Mouse (Mus musculus) CD8-positive naive resting alpha-beta T cell, adult 2 months (primary cell): Measurements from ENCODE around the gene St6galnac3.

Source experiments
- DNase-seq, 2 experiments: peaks; one replicate each; pipeline ENCODE4 v3.0.0; 2022; ENCODE audit warnings: low read depth in 2 of 2, low spot score in 2 of 2

Gene St6galnac3

DNA sequence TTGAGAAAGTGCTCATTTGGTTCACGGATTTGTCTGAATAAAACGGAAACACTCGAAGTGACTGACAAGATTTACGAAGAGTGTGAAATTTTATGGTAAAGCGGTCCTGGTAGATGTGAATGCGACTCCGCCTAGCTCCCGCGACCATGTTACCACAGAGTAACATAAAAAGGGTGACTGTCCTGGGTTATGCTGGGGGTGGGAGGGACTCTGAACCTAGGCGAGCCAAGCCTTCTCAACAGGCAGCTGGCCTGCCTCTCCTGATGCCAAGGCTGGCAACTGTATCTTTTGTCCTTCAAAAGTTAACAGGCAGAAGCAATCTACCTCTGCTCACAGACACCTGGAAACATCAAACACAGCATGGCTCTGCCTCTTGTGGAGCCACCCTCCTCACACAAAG lies 9.8 kb upstream of the St6galnac3 start:
- DNase-seq, result no peak

DNA sequence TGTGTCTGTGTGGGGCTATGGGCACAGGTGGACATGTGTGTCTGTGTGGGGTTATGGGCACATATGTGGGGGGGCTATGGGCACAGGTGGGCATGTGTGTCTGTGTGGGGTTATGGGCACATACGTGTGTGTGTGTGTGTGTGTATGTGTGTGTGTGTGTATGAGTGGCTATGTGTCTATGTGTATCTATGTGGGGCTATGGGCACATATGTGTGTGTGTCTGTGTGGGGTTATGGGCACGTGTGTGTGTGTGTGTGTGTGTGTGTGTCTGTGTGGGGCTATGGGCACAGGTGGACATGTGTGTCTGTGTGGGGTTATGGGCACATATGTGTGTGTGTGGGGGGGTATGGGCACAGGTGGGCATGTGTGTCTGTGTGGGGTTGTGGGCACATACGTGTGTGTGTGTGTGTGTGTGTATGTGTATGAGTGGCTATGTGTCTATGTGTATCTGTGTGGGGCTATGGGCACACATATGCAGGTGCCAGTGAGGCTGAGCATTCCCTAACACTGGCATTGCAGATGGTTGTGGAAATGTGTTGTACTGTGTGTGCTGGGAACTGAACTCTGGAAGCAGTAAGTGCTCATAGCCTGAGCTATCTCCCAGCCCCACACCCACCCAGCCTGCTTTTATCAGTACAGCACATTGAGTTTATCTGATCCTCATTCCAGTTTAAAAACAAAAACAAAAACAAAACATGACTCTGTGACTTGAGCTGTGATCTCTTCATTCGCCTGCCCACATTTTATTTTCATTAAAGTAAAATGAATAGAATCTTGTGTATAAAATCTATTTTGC lies 8.6 kb upstream of the St6galnac3 start:
- no peak for DNase-seq

DNA sequence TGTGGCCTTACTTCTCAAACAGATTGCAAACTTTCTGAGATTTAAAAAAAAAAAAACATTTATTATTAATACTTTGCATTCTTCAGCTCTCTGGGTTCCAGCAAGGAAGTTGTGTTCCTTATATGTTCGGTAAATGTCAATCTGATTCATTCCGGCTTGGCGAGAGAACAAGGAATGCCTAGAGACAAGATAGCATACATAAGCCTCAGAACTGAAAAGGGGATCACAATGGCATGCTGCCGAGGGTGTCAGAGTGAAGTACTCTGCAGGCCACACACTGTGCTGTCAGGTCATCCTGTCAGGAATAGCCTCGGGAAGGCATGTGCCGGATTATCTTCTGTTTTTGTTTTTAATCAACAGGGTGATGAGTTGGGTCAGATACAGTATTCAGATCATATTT lies 7.8 kb upstream of the St6galnac3 start:
- no peak for DNase-seq

DNA sequence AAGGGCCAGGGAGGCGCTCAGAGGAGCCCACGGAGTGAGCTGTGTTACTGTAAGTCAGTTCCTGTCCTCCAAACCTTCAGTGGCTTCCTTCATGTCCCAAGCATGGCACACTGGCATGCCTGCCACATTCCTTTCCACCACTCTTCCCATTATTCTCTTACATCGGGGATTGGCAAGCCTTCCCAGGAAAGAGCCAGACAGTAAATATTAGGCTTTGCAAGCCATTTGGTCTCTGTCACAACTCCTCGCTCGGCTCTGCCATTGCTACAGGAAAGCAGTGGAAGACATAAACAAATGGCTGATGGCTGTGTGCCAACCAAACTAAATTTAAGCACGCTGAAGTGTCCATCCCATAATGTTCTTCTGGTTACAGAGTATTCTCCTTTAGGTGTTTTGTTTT lies 7.1 kb upstream of the St6galnac3 start:
- DNase-seq, result no peak

DNA sequence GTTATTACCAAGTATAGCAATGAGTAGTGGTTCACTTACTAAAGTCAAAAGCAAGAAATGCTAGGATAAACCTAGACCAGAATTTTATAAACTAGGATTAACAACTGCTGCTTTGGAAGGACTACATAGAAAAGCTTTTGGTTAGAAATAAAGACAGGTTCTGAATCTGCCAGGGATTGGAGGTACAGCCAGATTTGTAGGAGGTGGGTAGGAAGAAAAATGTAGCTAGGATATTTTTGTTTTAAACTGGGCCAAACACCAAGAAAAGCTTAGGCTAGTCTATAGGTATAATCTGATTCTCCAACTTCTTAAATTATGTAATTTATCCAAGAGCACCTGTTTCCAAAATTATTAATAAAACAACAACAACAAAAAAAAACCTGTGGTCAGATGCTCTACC lies 3.6 kb upstream of the St6galnac3 start:
- DNase-seq, result no peak

DNA sequence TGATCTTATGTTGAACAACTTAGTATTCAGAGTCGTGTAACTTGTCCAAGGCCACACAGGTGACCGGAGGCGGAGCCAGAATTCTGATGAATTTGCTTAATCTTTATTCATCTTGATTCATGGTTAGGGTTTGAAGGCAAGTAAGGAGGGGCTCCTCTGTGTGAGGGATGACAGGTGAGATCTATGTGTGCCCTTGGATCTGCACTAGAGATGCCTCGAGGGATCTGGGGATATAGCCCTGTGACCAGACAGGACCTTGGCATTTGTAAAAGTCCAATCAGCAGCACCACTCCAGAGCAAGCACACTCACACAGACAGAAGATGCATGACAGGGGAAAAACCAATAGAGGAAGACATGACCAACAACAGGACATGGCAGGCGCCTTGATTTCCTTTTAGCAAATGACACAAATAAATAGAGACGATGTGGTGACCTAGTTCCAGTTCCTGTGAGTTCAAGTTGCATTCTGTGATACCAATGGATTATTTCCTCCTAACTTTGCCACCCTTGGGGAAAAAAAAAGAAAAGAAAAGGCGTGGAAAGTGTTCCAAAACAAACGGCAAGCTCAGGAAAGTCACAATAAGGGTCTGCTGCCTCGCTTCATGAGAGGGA lies 1.4 kb downstream of the St6galnac3 start:
- DNase-seq, result no peak

DNA sequence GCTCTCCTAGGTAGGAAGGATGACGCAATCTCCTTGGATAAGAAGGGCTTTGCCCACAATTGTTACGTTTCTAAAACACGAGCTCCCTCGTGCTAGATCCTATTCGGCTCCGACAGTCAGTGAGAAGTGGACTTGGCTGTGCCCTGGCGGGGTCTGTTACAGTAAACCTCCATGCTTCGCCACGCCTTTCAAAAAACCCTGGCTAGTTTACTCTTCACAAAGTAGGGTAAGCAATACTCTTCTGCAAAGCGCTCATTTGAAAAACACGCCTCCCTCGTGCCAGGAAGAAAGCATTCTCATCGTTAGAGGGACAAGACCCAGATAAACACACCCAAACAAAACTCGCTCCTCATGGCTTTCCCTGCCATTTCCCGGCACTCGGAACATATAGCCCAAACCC lies 3.4 kb downstream of the St6galnac3 start:
- no peak for DNase-seq

DNA sequence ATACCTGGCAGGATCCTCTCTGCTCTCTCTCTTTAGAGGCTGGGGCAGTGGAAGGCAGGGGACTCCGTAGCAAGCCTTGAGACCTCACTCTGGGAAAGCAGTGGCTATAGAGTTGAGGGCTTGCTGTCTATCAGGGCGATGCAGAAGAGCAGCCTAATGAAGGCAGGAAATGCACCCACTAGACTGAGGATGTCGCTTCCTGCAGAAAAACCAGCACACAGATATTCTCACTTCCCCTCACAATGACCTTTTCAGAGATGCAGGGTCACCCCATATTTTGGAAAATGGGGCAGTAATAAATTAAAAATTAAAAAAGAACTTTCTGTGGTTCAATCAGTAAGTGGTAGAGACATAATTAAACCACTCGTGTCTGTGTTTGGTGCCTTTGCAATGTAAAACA lies 4.1 kb downstream of the St6galnac3 start:
- DNase-seq, result no peak

DNA sequence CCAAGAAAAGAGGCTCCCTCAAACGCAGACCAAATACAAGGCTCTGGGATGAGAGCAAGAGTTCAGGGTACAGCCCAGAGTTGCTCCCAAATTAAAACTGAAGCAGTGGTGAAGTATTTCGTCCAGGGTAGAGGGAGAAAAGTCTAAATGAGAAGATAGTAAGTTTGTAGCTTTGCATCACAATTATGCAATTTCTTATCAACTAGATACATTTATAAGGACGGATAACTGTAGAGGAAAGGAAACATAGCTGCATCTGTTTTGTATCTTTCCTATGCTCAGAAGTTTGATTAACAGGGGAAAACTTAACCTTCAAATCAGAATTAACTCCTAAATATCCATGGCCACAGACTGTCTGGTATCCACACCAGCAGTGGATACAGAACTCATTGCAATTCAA lies 4.7 kb downstream of the St6galnac3 start:
- DNase-seq, result no peak

DNA sequence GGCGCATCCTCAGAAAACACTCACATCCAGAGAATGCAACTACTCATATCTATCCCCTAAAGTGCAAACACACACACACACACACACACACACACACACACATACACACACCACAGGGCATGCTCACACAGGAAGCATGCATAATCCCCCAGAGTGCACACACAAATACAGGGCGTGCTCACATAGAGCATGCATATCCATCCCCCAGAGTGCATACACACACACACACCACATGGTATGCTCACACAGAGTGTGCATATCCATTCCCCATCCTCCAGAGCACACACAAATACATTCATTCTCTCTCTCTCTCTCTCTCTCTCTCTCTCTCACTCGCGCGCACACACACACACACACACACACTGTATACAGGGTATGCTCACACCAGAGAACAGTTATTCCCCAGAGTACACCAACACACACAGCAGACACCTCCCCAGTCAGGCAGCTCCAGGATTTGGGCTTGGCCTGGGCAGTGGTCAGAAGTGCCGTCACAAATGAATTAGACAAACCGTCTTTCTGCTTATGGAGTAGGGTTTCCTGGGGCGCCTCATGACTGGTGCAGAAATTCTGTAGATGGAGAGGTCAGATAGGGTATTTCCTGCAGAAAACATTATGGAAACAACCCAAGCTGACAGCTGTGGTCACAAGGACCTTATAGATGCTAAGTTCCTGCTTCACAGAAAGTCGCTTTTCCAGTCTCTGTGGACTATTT lies 5.6 kb downstream of the St6galnac3 start:
- DNase-seq, result no peak

DNA sequence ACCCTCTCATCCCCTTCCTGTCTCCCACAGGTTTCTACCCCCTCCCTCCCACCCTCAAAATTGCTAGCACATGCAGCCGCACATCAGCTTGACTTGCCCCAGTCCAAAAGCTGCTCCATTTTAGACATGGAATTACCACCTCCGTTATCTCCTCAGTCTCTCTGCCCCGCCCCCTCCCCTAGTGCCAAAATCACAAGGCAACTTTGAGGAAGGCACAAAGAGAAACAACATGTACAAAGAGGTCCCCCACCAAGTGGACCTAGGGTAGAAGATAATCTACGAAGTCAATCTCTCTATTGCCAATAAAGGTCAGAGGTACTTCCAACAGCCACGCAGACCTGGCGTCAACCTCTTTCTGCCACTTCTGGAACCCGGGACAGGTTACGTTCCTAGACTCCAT lies 6.2 kb downstream of the St6galnac3 start:
- DNase-seq, result no peak

DNA sequence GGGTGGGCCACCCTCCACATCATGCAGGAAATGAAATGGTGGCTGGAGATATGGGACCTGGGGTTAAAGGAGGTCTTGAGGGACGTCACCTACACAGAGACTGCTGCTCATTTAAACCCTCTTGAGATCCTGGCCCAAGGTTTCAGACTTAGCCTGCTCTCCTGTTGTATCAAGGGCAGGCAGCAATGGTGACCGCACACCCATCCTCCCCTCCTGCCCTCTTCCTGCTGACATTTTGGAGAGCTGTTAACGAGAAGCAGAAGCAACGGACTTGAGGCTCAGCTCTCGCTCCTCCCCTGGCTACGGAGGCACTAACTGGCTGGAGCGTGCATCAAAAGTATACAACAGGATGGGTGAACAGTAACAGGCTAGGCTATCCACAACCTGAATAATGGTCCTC lies 7.2 kb downstream of the St6galnac3 start:
- DNase-seq, result no peak

DNA sequence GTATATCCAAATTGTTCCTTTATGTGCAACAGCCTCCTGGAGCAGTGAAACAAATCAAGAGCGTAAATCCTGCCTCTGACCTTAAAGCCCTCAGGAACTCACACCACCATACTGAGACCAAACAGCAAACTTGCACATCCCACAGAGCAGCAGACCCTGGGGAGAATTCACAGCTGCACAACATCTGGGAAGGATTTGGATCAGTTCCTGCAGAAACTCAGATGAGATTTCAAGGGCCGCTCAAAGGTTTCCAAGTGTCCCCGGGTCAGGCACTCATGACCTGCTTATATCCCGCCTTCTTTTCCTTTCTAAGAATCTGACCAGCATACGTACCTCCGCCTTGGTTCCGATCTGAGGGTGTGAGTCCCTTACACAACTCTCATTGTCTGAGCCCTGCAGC lies 9.3 kb downstream of the St6galnac3 start:
- no peak for DNase-seq

DNA sequence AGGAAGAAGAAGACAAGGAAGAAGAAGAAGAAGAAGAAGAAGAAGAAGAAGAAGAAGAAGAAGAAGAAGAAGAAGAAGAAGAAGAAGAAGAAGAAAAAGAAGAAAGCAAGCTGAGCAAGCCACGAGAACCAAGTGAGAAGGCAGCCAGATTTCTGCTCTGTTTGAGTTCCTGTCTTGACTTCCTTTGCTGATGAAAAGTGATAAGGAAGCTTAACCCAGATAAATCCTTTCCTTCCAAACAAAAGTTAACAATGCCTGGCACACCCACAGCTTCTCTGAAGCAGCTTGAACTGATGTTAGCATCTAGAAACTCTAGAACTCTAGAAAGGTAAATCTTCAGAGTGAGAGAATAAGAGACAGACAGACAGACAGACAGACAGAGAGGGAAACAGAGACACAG lies 14.4 kb downstream of the St6galnac3 start:
- no peak for DNase-seq

DNA sequence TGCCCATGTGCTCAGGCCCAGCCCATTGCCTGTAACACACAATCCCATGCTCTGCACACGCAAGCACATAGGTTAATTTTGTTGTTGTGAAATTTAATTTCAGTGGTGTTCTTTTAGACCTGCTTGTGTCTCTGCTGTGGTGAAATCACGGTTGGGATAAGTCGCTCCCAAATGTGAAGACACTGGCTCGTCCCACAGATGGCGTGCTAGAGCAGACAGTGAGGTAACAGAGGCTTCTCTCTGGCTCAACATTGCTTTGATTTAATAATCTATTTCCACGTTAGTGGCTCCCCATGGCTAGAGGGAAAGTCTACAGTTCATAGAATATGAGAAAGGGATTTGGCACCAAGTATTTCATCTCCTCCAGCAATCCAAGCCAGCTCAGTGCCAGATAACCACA lies 17.3 kb downstream of the St6galnac3 start:
- DNase-seq, result no peak

DNA sequence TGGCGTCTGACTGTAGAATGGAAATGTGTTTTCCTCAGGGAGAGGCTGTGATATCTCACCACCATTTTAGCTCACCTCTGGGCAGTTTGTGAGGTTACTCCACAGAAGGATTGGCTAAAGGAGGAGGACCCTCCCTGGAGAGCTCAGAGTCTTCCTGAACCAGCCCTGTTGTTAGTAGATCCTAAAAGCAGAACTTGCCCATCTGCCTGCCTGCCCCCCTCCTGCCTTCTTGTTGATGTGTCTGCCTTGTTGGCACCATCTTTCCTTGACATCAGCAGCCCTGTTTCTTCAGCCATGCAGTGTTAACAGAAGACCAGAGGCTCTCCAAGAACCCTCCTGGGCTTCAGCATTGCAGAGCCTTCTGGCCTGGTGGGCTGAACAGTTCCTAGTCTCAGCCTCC lies 18.1 kb downstream of the St6galnac3 start:
- no peak for DNase-seq

DNA sequence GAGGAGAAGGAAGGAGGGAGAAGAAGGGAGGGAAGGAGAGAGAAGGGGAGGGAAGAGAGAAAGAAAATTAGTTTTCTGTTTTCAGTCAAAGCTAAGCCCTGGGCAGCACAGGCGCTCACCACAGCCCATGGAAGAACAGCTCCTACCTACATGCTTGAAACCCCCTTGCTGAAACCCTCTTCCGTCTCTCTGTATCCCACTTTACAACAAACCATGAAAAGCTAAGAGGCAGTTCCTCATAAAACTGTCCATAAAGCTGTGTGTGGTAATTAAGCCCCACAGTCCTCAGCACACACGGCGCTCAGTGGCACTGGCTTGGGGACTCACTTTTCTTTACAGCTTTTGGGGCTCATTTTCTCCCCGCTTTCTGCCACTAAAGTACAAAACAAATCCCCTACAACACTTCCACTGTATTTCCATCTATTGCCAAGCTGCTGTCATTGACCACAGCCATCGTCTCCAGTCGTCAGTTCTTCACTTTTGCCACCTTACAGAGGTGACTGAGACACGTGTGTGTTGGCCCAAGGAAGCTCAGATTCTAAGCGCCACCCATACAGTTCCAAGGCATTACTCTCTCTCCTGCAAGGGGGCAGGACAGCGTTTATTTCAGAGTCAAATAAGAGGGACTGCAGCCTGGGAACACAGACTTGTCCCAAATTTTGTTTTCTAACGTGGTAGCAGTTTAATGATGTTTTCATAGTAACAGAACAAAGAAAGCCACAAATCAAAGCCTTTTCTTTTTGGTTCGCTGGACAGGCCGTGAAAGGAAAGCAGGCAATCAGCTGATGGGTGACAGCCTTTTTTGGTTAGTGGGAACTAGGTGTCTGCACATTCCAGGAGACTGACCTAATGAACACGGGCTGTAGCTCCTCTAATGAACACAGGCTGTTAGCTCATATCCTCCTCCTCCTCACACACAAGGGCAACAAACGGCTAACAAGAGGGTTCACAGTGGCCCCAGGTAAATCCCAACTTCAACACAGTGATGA lies 22.9 kb downstream of the St6galnac3 start:
- DNase-seq, result no peak

DNA sequence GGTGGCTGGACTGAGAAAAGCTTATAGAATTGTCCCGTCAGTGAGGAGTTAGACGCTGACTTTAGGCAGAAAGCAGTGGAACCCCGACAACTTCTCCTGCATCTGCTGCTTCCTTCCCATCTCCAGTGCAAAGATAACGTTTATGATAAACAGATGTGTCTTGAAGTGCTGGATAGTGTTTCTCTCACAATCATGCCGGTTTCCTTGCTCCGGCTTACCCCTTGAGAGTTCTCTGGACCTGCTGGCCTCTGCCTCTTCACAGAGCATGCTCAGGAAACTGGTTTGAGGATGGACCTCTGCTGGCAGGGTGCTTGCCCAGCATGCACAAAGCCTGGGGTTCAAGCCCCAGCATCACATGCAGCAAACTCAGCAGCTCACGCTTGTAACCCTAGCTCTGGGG lies 23.8 kb downstream of the St6galnac3 start:
- no peak for DNase-seq

DNA sequence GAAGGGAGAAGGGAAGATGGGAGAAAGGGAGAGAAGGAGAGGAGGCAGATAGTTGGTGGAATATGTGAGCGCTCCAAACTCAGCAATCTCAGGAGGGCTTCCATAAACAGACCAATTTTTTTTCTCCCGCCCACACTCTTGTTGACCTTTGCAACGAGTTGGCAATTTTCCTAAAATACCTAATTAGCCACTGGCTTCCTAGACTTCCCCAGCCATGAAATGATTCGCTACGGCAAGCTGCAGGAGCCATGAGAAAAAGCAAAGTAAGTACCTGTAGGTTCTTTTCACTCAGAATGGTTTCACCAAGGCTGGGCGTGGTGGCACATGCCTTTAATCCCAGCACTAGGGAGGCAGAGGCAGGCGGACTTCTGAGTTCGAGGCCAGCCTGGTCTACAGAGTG lies 25.9 kb downstream of the St6galnac3 start:
- no peak for DNase-seq

DNA sequence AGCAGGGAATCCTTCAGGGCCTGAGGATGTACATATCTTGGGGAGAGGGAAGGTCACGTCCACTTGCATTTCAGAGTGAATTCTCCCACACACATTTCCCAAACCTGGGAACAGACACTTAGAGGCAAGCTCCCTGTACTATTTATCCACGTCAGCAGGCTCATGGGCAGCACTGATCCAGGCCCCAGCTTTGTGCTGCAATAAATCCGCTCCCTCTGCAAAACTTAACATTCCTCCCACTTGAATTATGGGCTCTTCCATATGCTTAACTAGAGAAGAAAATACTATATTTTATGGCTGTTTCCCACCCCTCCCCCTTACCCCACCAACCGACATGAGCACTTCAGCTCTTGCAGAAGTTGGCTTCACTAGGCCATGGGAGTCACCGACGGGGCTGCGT lies 32.0 kb downstream of the St6galnac3 start:
- no peak for DNase-seq

DNA sequence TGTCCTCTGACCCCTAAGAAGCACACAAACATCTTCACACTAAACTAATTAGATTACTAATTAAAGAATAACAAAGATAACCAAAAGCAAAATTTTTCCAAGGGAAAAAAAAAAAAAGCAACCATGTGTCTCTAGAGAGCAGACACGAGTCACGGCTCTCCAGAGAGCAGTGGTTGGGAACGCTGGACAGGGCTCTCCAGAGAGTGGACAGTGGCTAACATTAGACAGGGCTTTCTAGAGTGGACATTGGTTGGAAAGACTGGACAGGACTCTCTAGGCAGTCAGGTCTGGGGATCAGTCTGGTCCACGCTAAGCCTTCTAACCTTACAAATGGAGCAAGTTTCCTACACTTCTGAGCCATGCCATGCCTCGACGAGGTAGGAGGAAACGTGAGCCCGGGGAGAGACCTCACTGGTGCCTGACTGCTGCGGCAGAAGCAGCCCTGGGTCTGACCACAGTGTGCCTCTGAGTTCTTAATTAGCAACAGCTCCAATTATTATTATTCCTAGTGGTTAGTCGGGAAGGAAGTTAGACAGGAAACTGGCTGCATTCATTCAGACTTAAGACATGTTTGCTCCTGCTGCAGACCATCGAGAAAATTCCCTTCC lies 32.7 kb downstream of the St6galnac3 start:
- DNase-seq, result no peak
